In genomic region chr9:21033136-21033535, GRCm38 (mm10) we compare ENCODE assay signal across 8 mouse cellular contexts. TPM values are rescaled to one million over a fixed set of nuclear protein-coding genes. Genes with fewer than 3 reads are reported as not detected.
DNase-seq lines count a peak whose midpoint lies in the region; ATAC-seq and TF ChIP-seq lines count a peak whose summit lies in the region.

No protein-coding gene starts in this region.

- peaks cover 67% of the 10 kb centered on the region for H3K4me1 ChIP-seq in embryonic facial prominence, embryonic 15.5 days
- peaks cover 39 to 58% of the 10 kb centered on the region in 2 experiments for H3K4me1 ChIP-seq in heart, embryonic 14.5 days (ENCODE audit: control insufficient read depth in 2 of 2, insufficient read depth in 2 of 2, low read length in 2 of 2)
- peaks cover 63% of the 10 kb centered on the region for H3K4me1 ChIP-seq in liver, postnatal 0 days (ENCODE audit: insufficient read depth)
- H3K4me1 ChIP-seq in neural tube, embryonic 12.5 days: peaks cover 60% of the 10 kb centered on the region

- no peak overlapping the region for H3K27ac ChIP-seq in embryonic facial prominence, embryonic 15.5 days (replicated peaks)
- no peak overlapping the region for H3K27ac ChIP-seq in heart, embryonic 14.5 days (replicated peaks in 1 of 2; ENCODE audit: control insufficient read depth in 1 of 2, insufficient read depth in 1 of 2, low read depth in 2 of 2, low read length in 2 of 2)
- H3K27ac ChIP-seq in liver, postnatal 0 days (ENCODE audit: low read depth): no peak overlapping the region
- H3K27ac ChIP-seq in neural tube, embryonic 12.5 days: no peak overlapping the region

- 1% methylated on average over 33 of the region's 34 CpGs for WGBS in embryonic facial prominence, embryonic 15.5 days
- WGBS in heart, embryonic 14.5 days: 1% methylated on average over 34 of the region's 34 CpGs
- WGBS in liver, postnatal 0 days (ENCODE audit: insufficient replicate concordance): 1% methylated on average over 30 of the region's 34 CpGs
- WGBS in neural tube, embryonic 12.5 days: under 1% methylated on average over 34 of the region's 34 CpGs

- no peaks in the 10 kb centered on the region for H3K9me3 ChIP-seq in embryonic facial prominence, embryonic 15.5 days (replicated peaks)
- H3K9me3 ChIP-seq in heart, embryonic 14.5 days (ENCODE audit: control insufficient read depth, low read length): no peaks in the 10 kb centered on the region
- H3K9me3 ChIP-seq in liver, postnatal 0 days (ENCODE audit: low read length): no peaks in the 10 kb centered on the region
- H3K9me3 ChIP-seq in neural tube, embryonic 12.5 days: no peaks in the 10 kb centered on the region

- peak; percentile 91 for DNase-seq in CD4-positive helper T cell, adult 2 months (ENCODE audit: low read depth, low spot score)
- peak; percentile 93 for DNase-seq in kidney, postnatal 10 days
- DNase-seq in liver, postnatal 0 days: peak; percentile 93
- DNase-seq in thymus, postnatal 10 days (ENCODE audit: low spot score in 2 of 2): peak; percentile 30 to 42

- peaks cover 84% of the 10 kb centered on the region for H3K27me3 ChIP-seq in embryonic facial prominence, embryonic 15.5 days
- peaks cover 71% of the 10 kb centered on the region for H3K27me3 ChIP-seq in heart, embryonic 14.5 days (ENCODE audit: control insufficient read depth, insufficient read depth, low read length)
- H3K27me3 ChIP-seq in liver, postnatal 0 days (ENCODE audit: insufficient read depth, low read length): peaks cover 67% of the 10 kb centered on the region
- H3K27me3 ChIP-seq in neural tube, embryonic 12.5 days (replicated peaks): peaks cover 95% of the 10 kb centered on the region

- H3K36me3 ChIP-seq in embryonic facial prominence, embryonic 15.5 days: no peaks in the 10 kb centered on the region
- H3K36me3 ChIP-seq in heart, embryonic 14.5 days (ENCODE audit: control insufficient read depth, insufficient read depth, low read length): no peaks in the 10 kb centered on the region
- H3K36me3 ChIP-seq in liver, postnatal 0 days (replicated peaks; ENCODE audit: insufficient read depth, low read length): peaks cover 4% of the 10 kb centered on the region; the same call in 1 of the 2 replicates
- H3K36me3 ChIP-seq in neural tube, embryonic 12.5 days: no peaks in the 10 kb centered on the region

- H3K4me2 ChIP-seq in embryonic facial prominence, embryonic 15.5 days (replicated peaks): peak overlapping the region; percentile 98
- peak overlapping the region; percentile 83 for H3K4me2 ChIP-seq in heart, embryonic 14.5 days (ENCODE audit: low read length)
- H3K4me2 ChIP-seq in liver, postnatal 0 days (ENCODE audit: low read depth, low read length): peak overlapping the region; percentile 98
- peak overlapping the region; percentile 84 for H3K4me2 ChIP-seq in neural tube, embryonic 12.5 days (replicated peaks)

- no peak for TF ChIP-seq EP300 in liver, postnatal 0 days (IDR thresholded peaks at IDR 0.05; ENCODE audit: low read depth)

- peak overlapping the region; percentile 37; the same call in 1 of the 2 replicates for H3K9ac ChIP-seq in embryonic facial prominence, embryonic 15.5 days
- peak overlapping the region; percentile 65 for H3K9ac ChIP-seq in heart, embryonic 14.5 days (ENCODE audit: low read length)
- peak overlapping the region; percentile 44; the same call in 1 of the 2 replicates for H3K9ac ChIP-seq in liver, postnatal 0 days (replicated peaks)
- H3K9ac ChIP-seq in neural tube, embryonic 12.5 days: no peak overlapping the region

- peak; percentile 37 for ATAC-seq in activated CD4-positive, CD25-positive, alpha-beta regulatory T cell, adult 4 months
- 0 out of 2 replicates have a peak, but pooled peaks have one; percentile 52 for ATAC-seq in embryonic facial prominence, embryonic 15.5 days (ENCODE audit: insufficient number of reproducible peaks, low FRiP score, low TSS enrichment, low read depth)
- peak; percentile 27; the same call in 1 of the 2 replicates for ATAC-seq in heart, embryonic 14.5 days (ENCODE audit: insufficient number of reproducible peaks, insufficient read depth, low FRiP score, low read depth)
- ATAC-seq in liver, postnatal 0 days: peak; percentile 37
- ATAC-seq in neural tube, embryonic 12.5 days (ENCODE audit: low FRiP score, low read depth): no peak

- no peak for TF ChIP-seq CTCF in liver, postnatal 0 days (IDR thresholded peaks at IDR 0.05; ENCODE audit: low read depth)

- H3K4me3 ChIP-seq in embryonic facial prominence, embryonic 15.5 days (replicated peaks): peak overlapping the region; percentile 59
- peak overlapping the region; percentile 54 to 55 for H3K4me3 ChIP-seq in heart, embryonic 14.5 days (ENCODE audit: control insufficient read depth in 1 of 2, insufficient read depth in 1 of 2, low read depth in 1 of 2, low read length in 2 of 2)
- peak overlapping the region; percentile 55 for H3K4me3 ChIP-seq in liver, postnatal 0 days (ENCODE audit: low read depth, low read length)
- peak overlapping the region; percentile 39 for H3K4me3 ChIP-seq in neural tube, embryonic 12.5 days

RNA-seq across cellular contexts. Expression of gene Icam5, which starts 1.3 kb away (rescaled TPM):
- polyA plus RNA-seq in activated CD4-positive, CD25-positive, alpha-beta regulatory T cell, adult 4 months (2017; shearing (Covaris generic)): not detected
- polyA plus RNA-seq in embryonic facial prominence, embryonic 15.5 days (2015; fragmentation: Nextera tagmentation; extraction: Ambion mirVana): 0.20 TPM in 2 replicates
- polyA plus RNA-seq in heart, embryonic 14.5 days (2014; fragmentation: Nextera tagmentation; extraction: Ambion mirVana): 0.08 TPM in 1 of 2 replicates, not detected in the other
- 0.05 and 0.08 TPM in 2 replicates for polyA plus RNA-seq in liver, postnatal 0 days (2015; fragmentation: Nextera tagmentation; extraction: Ambion mirVana)
- 0.14 and 0.15 TPM in 2 replicates for polyA plus RNA-seq in neural tube, embryonic 12.5 days (2016; fragmentation: Nextera tagmentation; extraction: Ambion mirVana)

RNA-seq across cellular contexts. Expression of gene Icam4, which starts 4.0 kb away (rescaled TPM):
- polyA plus RNA-seq in activated CD4-positive, CD25-positive, alpha-beta regulatory T cell, adult 4 months (2017; shearing (Covaris generic)): 1 to 10 TPM; 2.9 to 3.8 TPM
- polyA plus RNA-seq in embryonic facial prominence, embryonic 15.5 days (2015; fragmentation: Nextera tagmentation; extraction: Ambion mirVana): 0.59 and 1.0 TPM in 2 replicates
- 1.3 and 1.9 TPM in 2 replicates for polyA plus RNA-seq in heart, embryonic 14.5 days (2014; fragmentation: Nextera tagmentation; extraction: Ambion mirVana)
- 57.7 and 58.5 TPM in 2 replicates for polyA plus RNA-seq in liver, postnatal 0 days (2015; fragmentation: Nextera tagmentation; extraction: Ambion mirVana)
- polyA plus RNA-seq in neural tube, embryonic 12.5 days (2016; fragmentation: Nextera tagmentation; extraction: Ambion mirVana): 1.6 and 2.1 TPM in 2 replicates

RNA-seq across cellular contexts. Expression of gene Icam1, which starts 17.4 kb away (rescaled TPM):
- 10 to 100 TPM; 55.3 to 64.7 TPM for polyA plus RNA-seq in activated CD4-positive, CD25-positive, alpha-beta regulatory T cell, adult 4 months (2017; shearing (Covaris generic))
- 20.7 and 21.7 TPM in 2 replicates for polyA plus RNA-seq in embryonic facial prominence, embryonic 15.5 days (2015; fragmentation: Nextera tagmentation; extraction: Ambion mirVana)
- 13.9 and 14.4 TPM in 2 replicates for polyA plus RNA-seq in heart, embryonic 14.5 days (2014; fragmentation: Nextera tagmentation; extraction: Ambion mirVana)
- polyA plus RNA-seq in liver, postnatal 0 days (2015; fragmentation: Nextera tagmentation; extraction: Ambion mirVana): 12.7 and 13.6 TPM in 2 replicates
- polyA plus RNA-seq in neural tube, embryonic 12.5 days (2016; fragmentation: Nextera tagmentation; extraction: Ambion mirVana): 5.0 and 5.8 TPM in 2 replicates

RNA-seq across cellular contexts. Expression of gene Mrpl4, which starts 30.6 kb away (rescaled TPM):
- polyA plus RNA-seq in activated CD4-positive, CD25-positive, alpha-beta regulatory T cell, adult 4 months (2017; shearing (Covaris generic)): 100 to 1,000 TPM; 100 to 103 TPM
- polyA plus RNA-seq in embryonic facial prominence, embryonic 15.5 days (2015; fragmentation: Nextera tagmentation; extraction: Ambion mirVana): 122 and 126 TPM in 2 replicates
- 151 and 160 TPM in 2 replicates for polyA plus RNA-seq in heart, embryonic 14.5 days (2014; fragmentation: Nextera tagmentation; extraction: Ambion mirVana)
- polyA plus RNA-seq in liver, postnatal 0 days (2015; fragmentation: Nextera tagmentation; extraction: Ambion mirVana): 54.6 and 55.0 TPM in 2 replicates
- polyA plus RNA-seq in neural tube, embryonic 12.5 days (2016; fragmentation: Nextera tagmentation; extraction: Ambion mirVana): 116 and 121 TPM in 2 replicates

RNA-seq across cellular contexts. Expression of gene Zglp1, which starts 33.8 kb away (rescaled TPM):
- polyA plus RNA-seq in activated CD4-positive, CD25-positive, alpha-beta regulatory T cell, adult 4 months (2017; shearing (Covaris generic)): under 1 TPM in 1 of 2 experiments, not detected in 1; 0.66 TPM
- 0.39 and 1.5 TPM in 2 replicates for polyA plus RNA-seq in embryonic facial prominence, embryonic 15.5 days (2015; fragmentation: Nextera tagmentation; extraction: Ambion mirVana)
- polyA plus RNA-seq in heart, embryonic 14.5 days (2014; fragmentation: Nextera tagmentation; extraction: Ambion mirVana): 1.1 TPM in 1 of 2 replicates, not detected in the other
- polyA plus RNA-seq in liver, postnatal 0 days (2015; fragmentation: Nextera tagmentation; extraction: Ambion mirVana): 0.51 TPM in 1 of 2 replicates, not detected in the other
- 0.66 and 2.9 TPM in 2 replicates for polyA plus RNA-seq in neural tube, embryonic 12.5 days (2016; fragmentation: Nextera tagmentation; extraction: Ambion mirVana)

Comparison
In these comparisons a context has a peak if more than half of its experiments do, and no peak if none do; other contexts are left out.
1. DNase-seq: peak in every context shown above with its lines; median percentile 93 in kidney, postnatal 10 days; 93 in liver, postnatal 0 days; 91 in CD4-positive helper T cell, adult 2 months; 36 in thymus, postnatal 10 days.
2. RNA of gene Icam4, which starts 4.0 kb away (polyA plus RNA-seq): 57.7 to 58.5 TPM in liver, postnatal 0 days; 2.9 to 3.8 TPM in activated CD4-positive, CD25-positive, alpha-beta regulatory T cell, adult 4 months, 1.6 to 2.1 TPM in neural tube, embryonic 12.5 days, 1.3 to 1.9 TPM in heart, embryonic 14.5 days and 0.59 to 1.0 TPM in embryonic facial prominence, embryonic 15.5 days; every median in the first group is over 10 times any median in the second.
3. Peak in every context shown above with its lines, with median percentiles within 50 percentile points of each other: H3K4me2 ChIP-seq and H3K4me3 ChIP-seq.